Mouse (Mus musculus) ovary, postnatal 10 days (tissue): ENCODE data around the gene Yju2.

ENCODE experiments used
- DNase-seq: peaks from one replicate; pipeline ENCODE4 v3.0.0; 2022; ENCODE audit warnings: low spot score

The Yju2 gene

GRCm38 (mm10) chr17:55960791-55961190 lies 1.9 kb downstream of the Yju2 start:
- no peak for DNase-seq

- no peak for DNase-seq
Measured at GRCm38 (mm10) chr17:55961631-55962030, 2.7 kb downstream of the Yju2 start.

- DNase-seq: no peak
Measured at GRCm38 (mm10) chr17:55963171-55963570, 4.3 kb downstream of the Yju2 start.

GRCm38 (mm10) chr17:55964496-55964895 lies 5.6 kb downstream of the Yju2 start:
- DNase-seq: no peak

- DNase-seq: no peak
Measured at GRCm38 (mm10) chr17:55964996-55965395, 6.1 kb downstream of the Yju2 start.

- DNase-seq: no peak
Measured at GRCm38 (mm10) chr17:55967186-55967585, 8.3 kb downstream of the Yju2 start.

- no peak for DNase-seq
Measured at GRCm38 (mm10) chr17:55968210-55968609, 9.3 kb downstream of the Yju2 start.

- no peak for DNase-seq
Measured at GRCm38 (mm10) chr17:55969560-55969959, 10.7 kb downstream of the Yju2 start.

- no peak for DNase-seq
Measured at GRCm38 (mm10) chr17:55969966-55970891, 11.3 kb downstream of the Yju2 start, which contains the start of gene Shd. Shd (plus strand) TSS chr17:55970467.

- DNase-seq: no peak
Measured at GRCm38 (mm10) chr17:55971453-55971852, 12.6 kb downstream of the Yju2 start.

GRCm38 (mm10) chr17:55976255-55976862 lies 17.5 kb downstream of the Yju2 start:
- DNase-seq: peak; percentile 52

GRCm38 (mm10) chr17:55977301-55977700 lies 18.4 kb downstream of the Yju2 start:
- no peak for DNase-seq

- no peak for DNase-seq
Measured at GRCm38 (mm10) chr17:55986030-55986961, 27.4 kb downstream of the Yju2 start, which contains the start of gene Fsd1. Fsd1 (plus strand) TSS chr17:55986509.

- no peak for DNase-seq
Measured at GRCm38 (mm10) chr17:55990278-55990898, 31.5 kb downstream of the Yju2 start.

- no peak for DNase-seq
Measured at GRCm38 (mm10) chr17:55996007-55996406, 37.1 kb downstream of the Yju2 start.

- DNase-seq: no peak
Measured at GRCm38 (mm10) chr17:55999794-56000499, 41.0 kb downstream of the Yju2 start.

GRCm38 (mm10) chr17:56003000-56003399 lies 44.1 kb downstream of the Yju2 start:
- no peak for DNase-seq

GRCm38 (mm10) chr17:56005415-56006061 lies 46.6 kb downstream of the Yju2 start, which contains the start of the genes Stap2 and Mpnd:
Stap2 (minus strand) TSS chr17:56005584.
Mpnd (plus strand) TSS chr17:56005711.
- DNase-seq: no peak

- DNase-seq: no peak
Measured at GRCm38 (mm10) chr17:56006956-56007355, 48.1 kb downstream of the Yju2 start.
